Mouse (Mus musculus) kidney, postnatal 4 days (tissue): Measurements from ENCODE around the gene Gcnt1.

Experiments used
- DNase-seq, 2 experiments: peaks; one replicate each; pipeline ENCODE4 v3.0.0; 2021; ENCODE audit warnings: mixed read lengths in 2 of 2

Gene Gcnt1

GRCm38 (mm10) chr19:17323689-17324241 is 48.9 kb downstream of the Gcnt1 start:
- no peak for DNase-seq

- no peak for DNase-seq
Observed at GRCm38 (mm10) chr19:17323006-17323688, 49.5 kb downstream of the Gcnt1 start.

GRCm38 (mm10) chr19:17319770-17320169 is 52.9 kb downstream of the Gcnt1 start:
- DNase-seq: no peak

GRCm38 (mm10) chr19:17318733-17319132 is 53.9 kb downstream of the Gcnt1 start:
- no peak for DNase-seq

- no peak for DNase-seq
Observed at GRCm38 (mm10) chr19:17316311-17317003, 56.2 kb downstream of the Gcnt1 start.

GRCm38 (mm10) chr19:17314451-17314850 is 58.2 kb downstream of the Gcnt1 start:
- DNase-seq: no peak

GRCm38 (mm10) chr19:17313766-17314165 is 58.9 kb downstream of the Gcnt1 start:
- DNase-seq: no peak

- DNase-seq: no peak
Observed at GRCm38 (mm10) chr19:17312671-17313180, 59.9 kb downstream of the Gcnt1 start.

- no peak for DNase-seq
Observed at GRCm38 (mm10) chr19:17311501-17311900, 61.1 kb downstream of the Gcnt1 start.

GRCm38 (mm10) chr19:17311031-17311430 is 61.6 kb downstream of the Gcnt1 start:
- DNase-seq: no peak

GRCm38 (mm10) chr19:17296081-17296480 is 76.6 kb downstream of the Gcnt1 start:
- no peak for DNase-seq

GRCm38 (mm10) chr19:17295211-17295766 is 77.4 kb downstream of the Gcnt1 start:
- DNase-seq: no peak

GRCm38 (mm10) chr19:17294136-17294535 is 78.5 kb downstream of the Gcnt1 start:
- DNase-seq: peak; percentile 4 to 7

- DNase-seq: no peak
Observed at GRCm38 (mm10) chr19:17289526-17289925, 83.1 kb downstream of the Gcnt1 start.

GRCm38 (mm10) chr19:17286004-17286403 is 86.6 kb downstream of the Gcnt1 start:
- no peak for DNase-seq

- no peak for DNase-seq
Observed at GRCm38 (mm10) chr19:17283317-17283716, 89.3 kb downstream of the Gcnt1 start.

- no peak for DNase-seq
Observed at GRCm38 (mm10) chr19:17278381-17279051, 94.1 kb downstream of the Gcnt1 start.
